23 mouse cellular contexts compared by ENCODE assay signal in the genomic region with DNA sequence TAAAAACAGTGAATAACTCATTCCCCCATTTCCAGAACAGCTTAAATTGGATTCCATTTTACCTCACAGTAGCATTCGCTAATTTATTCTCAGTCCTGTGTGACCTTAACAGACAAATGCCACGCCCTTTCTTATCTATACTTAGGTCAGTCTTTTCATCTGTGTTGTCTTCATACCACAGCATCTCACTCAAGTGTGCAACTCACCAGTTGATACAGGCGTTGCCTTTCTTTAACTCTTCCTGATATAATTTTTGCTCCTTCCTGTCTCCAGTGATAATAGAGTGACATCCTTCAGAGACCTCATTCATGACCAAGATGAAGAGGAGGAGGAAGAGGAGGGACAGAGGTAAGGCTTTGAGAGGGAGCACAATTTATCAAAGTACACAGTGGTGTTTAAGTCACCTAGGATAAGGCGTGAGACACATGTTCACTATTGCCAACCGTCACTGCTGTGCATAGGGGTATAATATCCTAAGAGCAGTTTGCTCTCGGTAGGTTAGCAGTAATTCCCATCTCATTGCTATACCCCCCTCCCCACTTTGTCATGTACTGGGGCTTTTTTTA. TPM values are rescaled to one million over a fixed set of nuclear protein-coding genes. Genes with fewer than 3 reads are reported as not detected.
DNase-seq lines count a peak whose midpoint lies in the region; ATAC-seq lines count a peak whose summit lies in the region.
"Had no signal": no experiment of that assay in that cellular context is flagged by ENCODE, and none has a peak within 500 bp of the region (broad histone marks: within the 10 kb centered on the region; RNA-seq: fewer than 3 reads in every experiment).

No protein-coding gene starts in this region.

- H3K4me1 ChIP-seq in liver, embryonic 12.5 days = peaks cover 32% of the 10 kb centered on the region
- H3K4me1 ChIP-seq in liver, embryonic 13.5 days (replicated peaks) = peaks cover 36% of the 10 kb centered on the region
- peaks cover 13% of the 10 kb centered on the region for H3K4me1 ChIP-seq in midbrain, embryonic 16.5 days (ENCODE audit: control insufficient read depth, insufficient read depth, low read length)

- H3K4me3 ChIP-seq in liver, embryonic 12.5 days = no peak overlapping the region
- no peak overlapping the region for H3K4me3 ChIP-seq in liver, embryonic 13.5 days (replicated peaks)
- no peak overlapping the region for H3K4me3 ChIP-seq in midbrain, embryonic 16.5 days (ENCODE audit: low read depth, low read length)
- H3K4me3 ChIP-seq: embryonic facial prominence, embryonic 13.5 days; forebrain, embryonic 13.5 days; heart, adult 2 months; heart, embryonic 15.5 days; hindbrain, embryonic 13.5 days had no signal

- no peak overlapping the region for H3K4me2 ChIP-seq in liver, embryonic 12.5 days
- no peak overlapping the region for H3K4me2 ChIP-seq in liver, embryonic 13.5 days
- H3K4me2 ChIP-seq in midbrain, embryonic 16.5 days (ENCODE audit: low read length) = no peak overlapping the region
- H3K4me2 ChIP-seq: embryonic facial prominence, embryonic 13.5 days; forebrain, embryonic 13.5 days; heart, embryonic 11.5 days; heart, embryonic 15.5 days; hindbrain, embryonic 13.5 days had no signal

- peaks cover 82% of the 10 kb centered on the region for H3K36me3 ChIP-seq in liver, embryonic 12.5 days
- peaks cover 76% of the 10 kb centered on the region for H3K36me3 ChIP-seq in liver, embryonic 13.5 days
- peaks cover 18% of the 10 kb centered on the region for H3K36me3 ChIP-seq in midbrain, embryonic 16.5 days (ENCODE audit: control insufficient read depth, insufficient read depth, low read length)

- H3K27ac ChIP-seq in liver, embryonic 12.5 days = no peak overlapping the region
- no peak overlapping the region for H3K27ac ChIP-seq in liver, embryonic 13.5 days
- no peak overlapping the region for H3K27ac ChIP-seq in midbrain, embryonic 16.5 days (ENCODE audit: low read length)
- H3K27ac ChIP-seq: embryonic facial prominence, embryonic 13.5 days; forebrain, embryonic 13.5 days; heart, adult 2 months; heart, embryonic 15.5 days; hindbrain, embryonic 13.5 days had no signal

- H3K9ac ChIP-seq in liver, embryonic 12.5 days = no peak overlapping the region
- no peak overlapping the region for H3K9ac ChIP-seq in liver, embryonic 13.5 days
- no peak overlapping the region for H3K9ac ChIP-seq in midbrain, embryonic 16.5 days (ENCODE audit: low read depth, low read length)
- H3K9ac ChIP-seq: embryonic facial prominence, embryonic 13.5 days; forebrain, embryonic 13.5 days; forebrain, postnatal 0 days; heart, embryonic 15.5 days; hindbrain, embryonic 13.5 days had no signal

- H3K27me3 ChIP-seq in liver, embryonic 12.5 days (replicated peaks) = no peaks in the 10 kb centered on the region
- H3K27me3 ChIP-seq in liver, embryonic 13.5 days = no peaks in the 10 kb centered on the region
- no peaks in the 10 kb centered on the region for H3K27me3 ChIP-seq in midbrain, embryonic 16.5 days (ENCODE audit: control insufficient read depth, insufficient read depth, low read depth, low read length)
- H3K27me3 ChIP-seq: CH12.LX; embryonic facial prominence, embryonic 13.5 days; forebrain, embryonic 13.5 days; heart, embryonic 15.5 days; hindbrain, embryonic 13.5 days had no signal

- no peak for DNase-seq in liver
- DNase-seq in liver, embryonic 13.5 days = no peak
- no peak for DNase-seq in urinary bladder, postnatal 4 days (ENCODE audit: low spot score in 2 of 2)
- DNase-seq: adrenal gland, adult 8-10 months; adrenal gland, postnatal 36 days; cerebellum, adult 11-12 months; cerebellum, adult 9-11 months; cerebellum, postnatal 36 days; forebrain, postnatal 0 days; gastrocnemius, postnatal 36 days; heart, adult 2 months; heart, postnatal 14 days had no signal

- H3K9me3 ChIP-seq in liver, embryonic 12.5 days (replicated peaks) = no peaks in the 10 kb centered on the region
- H3K9me3 ChIP-seq in liver, embryonic 13.5 days (replicated peaks) = no peaks in the 10 kb centered on the region
- no peaks in the 10 kb centered on the region for H3K9me3 ChIP-seq in midbrain, embryonic 16.5 days (replicated peaks; ENCODE audit: control insufficient read depth, low read length, poor library complexity, severe bottlenecking)
- H3K9me3 ChIP-seq: embryonic facial prominence, embryonic 13.5 days; forebrain, embryonic 13.5 days; heart, embryonic 15.5 days; hindbrain, embryonic 13.5 days had no signal

- WGBS in liver, embryonic 12.5 days (ENCODE audit: insufficient replicate concordance) = 55% methylated on average over 6 of the region's 6 CpGs
- 38% methylated on average over 6 of the region's 6 CpGs for WGBS in liver, embryonic 13.5 days (ENCODE audit: insufficient replicate concordance)
- 94% methylated on average over 6 of the region's 6 CpGs for WGBS in midbrain, embryonic 16.5 days

- peak; percentile 74 for ATAC-seq in liver, embryonic 12.5 days
- peak; percentile 82 for ATAC-seq in liver, embryonic 13.5 days (ENCODE audit: low read depth)
- peak; percentile 77 for ATAC-seq in megakaryocyte progenitor cell, adult 5-6 weeks (replicated peaks; ENCODE audit: poor library complexity)
- ATAC-seq in midbrain, embryonic 16.5 days = no peak
- ATAC-seq: forebrain, embryonic 13.5 days; forebrain, postnatal 0 days had no signal

RNA-seq across cellular contexts. Expression of gene Nsfl1c, which starts 6.5 kb away (rescaled TPM):
- polyA plus RNA-seq in liver, embryonic 12.5 days (2016; fragmentation: Nextera tagmentation; extraction: Ambion mirVana) = 111 and 117 TPM in 2 replicates
- polyA plus RNA-seq in liver, embryonic 13.5 days (2015; fragmentation: Nextera tagmentation; extraction: Ambion mirVana) = 99.8 and 107 TPM in 2 replicates
- 45.9 and 46.8 TPM in 2 replicates for total RNA-seq in megakaryocyte progenitor cell, adult 5-6 weeks (2015)
- 107 and 120 TPM in 2 replicates for total RNA-seq in megakaryocyte progenitor cell, adult 5-6 weeks (2017)
- polyA plus RNA-seq in midbrain, embryonic 16.5 days (2015; fragmentation: Nextera tagmentation; extraction: Ambion mirVana) = 291 and 304 TPM in 2 replicates

RNA-seq across cellular contexts. Expression of gene 4921509C19Rik, which starts 24.6 kb away (rescaled TPM):
- not detected in 2 replicates for polyA plus RNA-seq in liver, embryonic 12.5 days (2016; fragmentation: Nextera tagmentation; extraction: Ambion mirVana)
- polyA plus RNA-seq in liver, embryonic 13.5 days (2015; fragmentation: Nextera tagmentation; extraction: Ambion mirVana) = not detected in 2 replicates
- total RNA-seq in megakaryocyte progenitor cell, adult 5-6 weeks (2015) = not detected in 2 replicates
- total RNA-seq in megakaryocyte progenitor cell, adult 5-6 weeks (2017) = not detected in 2 replicates
- not detected in 2 replicates for polyA plus RNA-seq in midbrain, embryonic 16.5 days (2015; fragmentation: Nextera tagmentation; extraction: Ambion mirVana)
- total RNA-seq: adrenal gland, adult 8-10 months; adrenal gland, postnatal 36 days; CH12.LX; forebrain, postnatal 0 days; gastrocnemius, adult 8-10 months; gastrocnemius, postnatal 36 days; heart, adult 2 months; heart, postnatal 14 days; hematopoietic stem cell, adult 5-6 weeks had no signal
- polyA plus RNA-seq: embryonic facial prominence, embryonic 13.5 days; forebrain, embryonic 13.5 days; forebrain, postnatal 0 days; heart, adult 2 months; heart, embryonic 11.5 days; heart, embryonic 15.5 days; hindbrain, embryonic 13.5 days had no signal

RNA-seq across cellular contexts. Expression of gene Fkbp1a, which starts 41.8 kb away (rescaled TPM):
- 233 and 244 TPM in 2 replicates for polyA plus RNA-seq in liver, embryonic 12.5 days (2016; fragmentation: Nextera tagmentation; extraction: Ambion mirVana)
- 178 and 198 TPM in 2 replicates for polyA plus RNA-seq in liver, embryonic 13.5 days (2015; fragmentation: Nextera tagmentation; extraction: Ambion mirVana)
- 152 and 153 TPM in 2 replicates for total RNA-seq in megakaryocyte progenitor cell, adult 5-6 weeks (2015)
- total RNA-seq in megakaryocyte progenitor cell, adult 5-6 weeks (2017) = 23.9 and 24.4 TPM in 2 replicates
- polyA plus RNA-seq in midbrain, embryonic 16.5 days (2015; fragmentation: Nextera tagmentation; extraction: Ambion mirVana) = 568 and 608 TPM in 2 replicates
